Mouse (Mus musculus) intestine, embryonic 15.5 days (tissue): ENCODE measurements around the gene Tiprl. TPM values are rescaled to one million over a fixed set of nuclear protein-coding genes. Genes with fewer than 3 reads are reported as not detected.
A peak's percentile ranks its signal among the peaks of the same experiment; 100 is the strongest.

Experiments
- ATAC-seq: fragments of 200-750 bp; cut with Nextera tagmentation; 2 replicates; pipeline ENCODE4 v1.8.0; 2017; ENCODE audit warnings: moderate TSS enrichment, moderate library complexity
- H3K27ac ChIP-seq: fragments of 300-500 bp; sonication (generic); 2 replicates; pipeline ENCODE4 v1.5.1; 2015; ENCODE audit warnings: mild to moderate bottlenecking, inconsistent platforms
- H3K27me3 ChIP-seq: fragments of 300-500 bp; sonication (generic); replicated peaks from 2 replicates; pipeline ENCODE4 v1.6.1; 2015; ENCODE audit warnings: inconsistent platforms
- H3K36me3 ChIP-seq: fragments of 300-500 bp; sonication (generic); 2 replicates; pipeline ENCODE4 v1.6.1; 2015; ENCODE audit warnings: inconsistent platforms
- H3K4me1 ChIP-seq: fragments of 300-500 bp; sonication (generic); replicated peaks from 2 replicates; pipeline ENCODE4 v1.6.1; 2015; ENCODE audit warnings: inconsistent platforms
- H3K4me2 ChIP-seq: fragments of 300-500 bp; sonication (generic); replicated peaks from 2 replicates; pipeline ENCODE4 v1.6.1; 2015; ENCODE audit warnings: mild to moderate bottlenecking, inconsistent platforms
- H3K4me3 ChIP-seq: fragments of 300-500 bp; sonication (generic); replicated peaks from 2 replicates; pipeline ENCODE4 v1.5.1; 2015; ENCODE audit warnings: inconsistent platforms
- H3K9ac ChIP-seq: fragments of 300-500 bp; sonication (generic); 2 replicates; pipeline ENCODE4 v1.6.1; 2015; ENCODE audit warnings: inconsistent platforms
- H3K9me3 ChIP-seq: fragments of 300-500 bp; sonication (generic); 2 replicates; pipeline ENCODE4 v1.6.1; 2016; ENCODE audit warnings: inconsistent platforms
- WGBS: fragments of 180-500 bp; shearing (Covaris S2); methylation state at CpG from one replicate; pipeline ENCODE4 v1.1.7; 2015; 5-methylcytosine and 5-hydroxymethylcytosine counted together
- polyA plus RNA-seq: library from polyadenylated mRNA; unstranded; fragments of >200 nt; fragmentation: Nextera tagmentation; extraction: Ambion mirVana; gene quantifications from 2 replicates; pipeline ENCODE4 v1.2.1, GENCODE M21; 2015

Tiprl gene
- polyA plus RNA-seq, 1 experiment from 2014 or later, result 85.6 TPM

GRCm38 (mm10) chr1:165188806-165189580, 47.8 kb downstream of the Tiprl start:
- Histone ChIP-seq H3K9me3 (no peaks in the 10 kb centered on the region), H3K27me3 (no peaks in the 10 kb centered on the region), H3K9ac (no peak overlapping the region), H3K4me1 (peaks cover 13% of the 10 kb centered on the region), H3K4me3 (no peak overlapping the region), H3K27ac (no peak overlapping the region), H3K4me2 (no peak overlapping the region), H3K36me3 (no peaks in the 10 kb centered on the region)
- 59% methylated on average over 10 of the region's 10 CpGs for WGBS
- ATAC-seq, result peak; percentile 62

DNA sequence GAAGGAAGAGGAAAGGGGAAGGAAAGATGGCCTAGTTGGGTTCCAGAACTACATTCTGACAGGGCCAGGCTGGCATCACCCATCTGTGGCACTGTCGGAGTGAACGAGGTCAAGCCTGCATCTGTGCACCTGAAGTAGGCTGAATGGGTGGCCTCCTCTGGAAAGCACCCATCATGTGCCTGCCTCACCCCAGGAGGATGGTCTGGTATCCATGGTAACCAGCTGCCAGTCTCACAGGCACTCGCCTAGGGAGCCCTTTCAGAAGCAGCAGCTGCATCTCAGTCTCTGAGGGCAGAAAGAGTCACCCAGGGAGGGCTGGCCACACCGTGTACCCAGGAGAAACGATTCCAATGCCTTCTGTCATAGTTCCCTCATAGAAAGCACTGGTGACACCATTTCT, 49.4 kb downstream of the Tiprl start:
- peaks cover 10% of the 10 kb centered on the region for H3K4me1 ChIP-seq
- ATAC-seq, result no peak
- H3K4me2 ChIP-seq, result no peak overlapping the region
- H3K9ac ChIP-seq, result no peak overlapping the region
- H3K9me3 ChIP-seq, result no peaks in the 10 kb centered on the region
- no peak overlapping the region for H3K27ac ChIP-seq
- WGBS, result 68% methylated on average over 5 of the region's 5 CpGs
- no peaks in the 10 kb centered on the region for H3K36me3 ChIP-seq
- H3K4me3 ChIP-seq, result no peak overlapping the region
- H3K27me3 ChIP-seq, result no peaks in the 10 kb centered on the region

- Histone ChIP-seq H3K4me1 (peaks cover 8% of the 10 kb centered on the region), H3K27me3 (no peaks in the 10 kb centered on the region), H3K9me3 (no peaks in the 10 kb centered on the region), H3K4me2 (no peak overlapping the region), H3K9ac (no peak overlapping the region), H3K36me3 (no peaks in the 10 kb centered on the region), H3K27ac (no peak overlapping the region), H3K4me3 (no peak overlapping the region)
- 79% methylated on average over 12 of the region's 12 CpGs for WGBS
- ATAC-seq, result no peak
These were observed 50.3 kb downstream of the Tiprl start for GRCm38 (mm10) chr1:165186491-165186890.

- Histone ChIP-seq H3K9ac (no peak overlapping the region), H3K27me3 (no peaks in the 10 kb centered on the region), H3K27ac (no peak overlapping the region), H3K4me1 (peaks cover 8% of the 10 kb centered on the region), H3K4me2 (no peak overlapping the region), H3K9me3 (no peaks in the 10 kb centered on the region), H3K36me3 (no peaks in the 10 kb centered on the region), H3K4me3 (no peak overlapping the region)
- 79% methylated on average over 7 of the region's 7 CpGs for WGBS
- ATAC-seq, result no peak
These were observed 51.7 kb downstream of the Tiprl start for GRCm38 (mm10) chr1:165185116-165185515.

DNA sequence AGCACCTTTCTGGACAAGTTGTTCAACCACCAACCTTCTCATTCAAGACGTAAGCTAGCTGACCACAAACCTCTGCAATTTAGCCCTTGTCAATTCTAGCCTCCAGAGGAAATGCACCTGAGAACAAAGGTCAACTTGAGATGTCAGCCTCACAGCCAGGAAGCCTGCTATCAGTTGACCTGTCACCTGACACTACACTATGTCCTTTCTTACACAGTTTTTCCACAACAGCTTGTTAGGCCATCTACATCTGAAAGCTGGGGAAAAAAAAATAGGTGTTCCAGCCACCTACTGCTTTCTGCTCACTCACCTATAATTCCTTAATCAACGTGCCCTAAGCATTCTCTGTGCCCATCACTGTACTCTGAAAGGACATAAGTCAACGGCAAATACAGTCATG, 52.6 kb downstream of the Tiprl start:
- H3K9ac ChIP-seq, result no peak overlapping the region
- WGBS, result 78% methylated on average over 3 of the region's 3 CpGs
- no peak overlapping the region for H3K4me3 ChIP-seq
- H3K4me2 ChIP-seq, result no peak overlapping the region
- H3K36me3 ChIP-seq, result no peaks in the 10 kb centered on the region
- no peak overlapping the region for H3K27ac ChIP-seq
- no peaks in the 10 kb centered on the region for H3K27me3 ChIP-seq
- no peak for ATAC-seq
- no peaks in the 10 kb centered on the region for H3K9me3 ChIP-seq
- H3K4me1 ChIP-seq, result peaks cover 7% of the 10 kb centered on the region

GRCm38 (mm10) chr1:165183400-165183799, 53.4 kb downstream of the Tiprl start:
- Histone ChIP-seq H3K4me1 (no peaks in the 10 kb centered on the region), H3K27me3 (no peaks in the 10 kb centered on the region), H3K4me2 (no peak overlapping the region), H3K36me3 (no peaks in the 10 kb centered on the region), H3K27ac (no peak overlapping the region), H3K9ac (no peak overlapping the region), H3K4me3 (no peak overlapping the region), H3K9me3 (no peaks in the 10 kb centered on the region)
- ATAC-seq, result no peak
- WGBS, result 70% methylated on average over 6 of the region's 6 CpGs

GRCm38 (mm10) chr1:165179321-165179720, 57.5 kb downstream of the Tiprl start:
- Histone ChIP-seq H3K36me3 (no peaks in the 10 kb centered on the region), H3K4me1 (no peaks in the 10 kb centered on the region), H3K27ac (no peak overlapping the region), H3K27me3 (no peaks in the 10 kb centered on the region), H3K4me2 (no peak overlapping the region), H3K9ac (no peak overlapping the region), H3K9me3 (no peaks in the 10 kb centered on the region), H3K4me3 (no peak overlapping the region)
- ATAC-seq, result no peak
- 88% methylated on average over 5 of the region's 5 CpGs for WGBS

DNA sequence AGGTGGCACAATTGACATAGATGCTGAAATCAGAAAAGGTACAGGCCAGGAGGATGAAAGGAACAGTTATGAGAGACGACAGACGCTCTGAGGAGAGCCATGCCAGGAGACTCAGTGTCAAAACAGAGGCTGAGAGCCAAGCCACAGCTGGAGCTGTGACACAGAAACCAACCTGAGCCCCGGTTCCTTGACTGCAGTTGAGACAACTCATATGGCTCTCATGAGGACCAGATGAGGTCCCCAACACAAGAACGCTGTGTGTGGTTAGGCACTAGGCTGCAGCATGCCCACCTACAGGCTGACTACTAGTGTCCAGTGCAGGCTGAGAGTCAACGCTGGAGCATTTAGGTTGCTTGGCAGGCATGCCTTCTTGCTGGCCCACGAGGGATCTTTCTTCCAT, 58.7 kb downstream of the Tiprl start:
- H3K4me3 ChIP-seq, result no peak overlapping the region
- no peaks in the 10 kb centered on the region for H3K4me1 ChIP-seq
- H3K27me3 ChIP-seq, result no peaks in the 10 kb centered on the region
- H3K9me3 ChIP-seq, result no peaks in the 10 kb centered on the region
- no peak overlapping the region for H3K4me2 ChIP-seq
- no peaks in the 10 kb centered on the region for H3K36me3 ChIP-seq
- H3K9ac ChIP-seq, result no peak overlapping the region
- no peak for ATAC-seq
- 60% methylated on average over 6 of the region's 6 CpGs for WGBS
- no peak overlapping the region for H3K27ac ChIP-seq

GRCm38 (mm10) chr1:165174059-165174616, 62.7 kb downstream of the Tiprl start:
- ATAC-seq, result peak; percentile 67; the same call in 1 of the 2 replicates
- WGBS, result 56% methylated on average over 9 of the region's 9 CpGs
- Histone ChIP-seq H3K9ac (no peak overlapping the region), H3K36me3 (no peaks in the 10 kb centered on the region), H3K27ac (no peak overlapping the region), H3K4me1 (no peaks in the 10 kb centered on the region), H3K27me3 (no peaks in the 10 kb centered on the region), H3K9me3 (no peaks in the 10 kb centered on the region), H3K4me2 (no peak overlapping the region), H3K4me3 (no peak overlapping the region)

DNA sequence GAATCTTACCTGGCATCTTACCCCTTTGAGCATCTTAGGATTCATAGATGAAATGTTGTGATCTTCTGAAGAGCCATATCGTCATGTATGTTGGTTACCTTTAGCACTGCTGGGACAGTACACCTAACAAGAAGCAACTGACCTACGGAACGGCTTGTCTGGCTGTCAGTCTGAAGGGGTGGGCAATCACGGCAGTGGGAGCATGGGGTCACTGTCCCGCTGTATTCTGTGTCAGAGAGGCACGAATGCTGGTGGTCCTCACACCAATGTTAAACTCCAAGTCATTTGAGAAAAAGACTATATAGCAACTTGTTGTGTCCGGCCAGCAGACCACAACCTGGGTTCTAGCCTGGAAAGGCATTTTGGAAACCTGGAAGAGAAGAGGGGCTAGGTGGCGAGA, 65.5 kb downstream of the Tiprl start:
- Histone ChIP-seq H3K36me3 (no peaks in the 10 kb centered on the region), H3K27me3 (no peaks in the 10 kb centered on the region), H3K9ac (no peak overlapping the region), H3K27ac (no peak overlapping the region), H3K4me3 (no peak overlapping the region), H3K4me2 (no peak overlapping the region), H3K9me3 (no peaks in the 10 kb centered on the region), H3K4me1 (no peaks in the 10 kb centered on the region)
- WGBS, result 87% methylated on average over 8 of the region's 8 CpGs
- ATAC-seq, result no peak

DNA sequence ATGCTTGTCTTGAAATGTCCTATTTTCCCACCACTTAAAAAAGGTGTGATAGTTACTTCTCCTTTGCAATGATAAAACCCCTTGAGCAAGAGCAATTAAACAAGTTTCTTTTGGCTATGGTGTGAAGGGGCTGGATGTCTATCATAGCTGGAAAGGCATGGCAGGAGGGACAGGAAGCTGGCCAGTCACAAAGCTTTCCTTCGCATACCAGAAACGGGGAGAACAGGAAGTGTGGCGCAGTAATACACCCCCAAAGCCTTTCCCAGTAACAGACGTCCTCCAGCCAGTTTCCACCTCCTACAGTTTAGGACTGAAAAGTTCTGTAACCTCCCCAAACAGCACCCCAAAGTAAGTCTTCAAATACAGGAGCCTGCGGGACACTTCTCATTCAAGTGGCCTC, 66.6 kb downstream of the Tiprl start:
- 67% methylated on average over 5 of the region's 5 CpGs for WGBS
- Histone ChIP-seq H3K4me3 (no peak overlapping the region), H3K27me3 (no peaks in the 10 kb centered on the region), H3K9me3 (no peaks in the 10 kb centered on the region), H3K4me1 (no peaks in the 10 kb centered on the region), H3K36me3 (no peaks in the 10 kb centered on the region), H3K27ac (no peak overlapping the region), H3K4me2 (no peak overlapping the region), H3K9ac (no peak overlapping the region)
- ATAC-seq, result no peak

DNA sequence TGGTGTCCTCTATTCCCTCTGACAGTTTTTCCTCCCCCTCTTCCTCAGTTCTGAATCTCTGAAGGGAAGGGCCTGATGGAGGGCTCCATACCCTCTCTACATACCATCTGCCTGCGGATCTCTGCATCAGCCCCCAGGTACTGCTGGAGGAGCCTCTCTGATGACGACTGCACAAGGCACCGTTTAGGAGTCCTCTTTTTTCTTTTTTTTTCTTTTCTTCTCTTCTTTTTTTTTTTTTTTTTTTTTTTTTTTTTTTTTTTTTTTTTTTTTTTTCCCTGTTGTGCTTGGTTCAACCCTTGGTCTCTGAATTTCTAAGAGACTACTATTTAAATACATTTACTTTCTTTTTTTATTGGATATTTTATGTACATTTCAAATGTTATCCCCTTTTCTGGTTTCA, 67.3 kb downstream of the Tiprl start:
- WGBS, result 74% methylated on average over 3 of the region's 3 CpGs
- H3K4me3 ChIP-seq, result no peak overlapping the region
- H3K9me3 ChIP-seq, result no peaks in the 10 kb centered on the region
- ATAC-seq, result no peak
- H3K27ac ChIP-seq, result no peak overlapping the region
- H3K4me2 ChIP-seq, result no peak overlapping the region
- H3K9ac ChIP-seq, result no peak overlapping the region
- H3K36me3 ChIP-seq, result no peaks in the 10 kb centered on the region
- no peaks in the 10 kb centered on the region for H3K27me3 ChIP-seq
- H3K4me1 ChIP-seq, result no peaks in the 10 kb centered on the region

DNA sequence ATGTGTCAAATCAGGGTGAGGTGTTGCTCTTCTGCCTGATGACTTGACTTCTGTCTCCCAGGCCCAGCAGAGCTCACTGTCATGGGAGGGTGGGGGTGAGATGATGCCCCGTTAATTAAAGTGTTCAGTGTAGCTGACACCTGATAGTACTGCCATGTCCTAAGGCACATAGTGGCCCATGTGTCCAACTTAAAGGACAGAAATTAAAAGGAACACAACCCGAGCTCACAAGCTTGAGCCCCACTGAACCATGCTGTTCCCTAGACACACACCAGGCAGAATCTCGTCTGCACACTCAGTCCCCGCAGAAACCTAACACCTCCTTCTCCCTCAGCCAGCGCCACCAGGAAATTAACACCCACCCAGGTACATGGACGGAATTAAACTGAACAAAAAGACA, 71.9 kb downstream of the Tiprl start:
- Histone ChIP-seq H3K4me3 (no peak overlapping the region), H3K27me3 (no peaks in the 10 kb centered on the region), H3K4me2 (no peak overlapping the region), H3K4me1 (no peaks in the 10 kb centered on the region), H3K9me3 (no peaks in the 10 kb centered on the region), H3K36me3 (no peaks in the 10 kb centered on the region), H3K27ac (no peak overlapping the region), H3K9ac (no peak overlapping the region)
- ATAC-seq, result no peak
- 80% methylated on average over 6 of the region's 6 CpGs for WGBS
